Mouse (Mus musculus) hindbrain, embryonic 16.5 days (tissue): ENCODE data around the gene Susd4. TPM values are rescaled to one million over a fixed set of nuclear protein-coding genes. Genes with fewer than 3 reads are reported as not detected.
A peak's percentile ranks its signal among the peaks of the same experiment; 100 is the strongest.

Experiments
- ATAC-seq: fragments of 200-750 bp; cut with Nextera tagmentation; 2 replicates; pipeline ENCODE4 v1.8.0; 2017; ENCODE audit warnings: moderate TSS enrichment, moderate library complexity
- H3K27ac ChIP-seq: fragments of 300-500 bp; sonication (generic); 2 replicates; pipeline ENCODE4 v1.5.1; 2014; ENCODE audit warnings: low read depth, mild to moderate bottlenecking, control low read depth, low read length, moderate library complexity
- H3K27me3 ChIP-seq: fragments of 300-500 bp; sonication (generic); replicated peaks from 2 replicates; pipeline ENCODE4 v1.6.1; 2014; ENCODE audit warnings: low read length; ENCODE audit not compliant: control insufficient read depth, insufficient read depth
- H3K36me3 ChIP-seq: fragments of 300-500 bp; sonication (generic); 2 replicates; pipeline ENCODE4 v1.6.1; 2014; ENCODE audit warnings: mild to moderate bottlenecking, low read length, moderate library complexity, mixed read lengths; ENCODE audit not compliant: control insufficient read depth, insufficient read depth
- H3K4me1 ChIP-seq: fragments of 300-500 bp; sonication (generic); 2 replicates; pipeline ENCODE4 v1.6.1; 2014; ENCODE audit warnings: low read depth, low read length; ENCODE audit not compliant: control insufficient read depth, insufficient read depth
- H3K4me2 ChIP-seq: fragments of 300-500 bp; sonication (generic); 2 replicates; pipeline ENCODE4 v1.6.1; 2014; ENCODE audit warnings: mild to moderate bottlenecking, low read length, control low read depth, moderate library complexity
- H3K4me3 ChIP-seq: fragments of 300-500 bp; sonication (generic); 2 replicates; pipeline ENCODE4 v1.5.1; 2014; ENCODE audit warnings: mild to moderate bottlenecking, low read length, control low read depth, moderate library complexity
- H3K9ac ChIP-seq: fragments of 300-500 bp; sonication (generic); 2 replicates; pipeline ENCODE4 v1.6.1; 2014; ENCODE audit warnings: low read depth, mild to moderate bottlenecking, control low read depth, low read length, moderate library complexity
- H3K9me3 ChIP-seq: fragments of 300-500 bp; sonication (generic); 2 replicates; pipeline ENCODE4 v1.6.1; 2014; ENCODE audit warnings: mild to moderate bottlenecking, low read length, moderate library complexity; ENCODE audit not compliant: control insufficient read depth
- WGBS: fragments of 180-500 bp; shearing (Covaris S2); extraction: QIAGEN DNeasy Blood & Tissue Kit; methylation state at CpG from one replicate; pipeline ENCODE4 v1.1.7; 2014; 5-methylcytosine and 5-hydroxymethylcytosine counted together
- polyA plus RNA-seq: library from polyadenylated mRNA; unstranded; fragments of >200 nt; fragmentation: Nextera tagmentation; extraction: Ambion mirVana; gene quantifications from 2 replicates; pipeline ENCODE4 v1.2.1, GENCODE M21; 2015

The Susd4 gene
- polyA plus RNA-seq, 1 experiment from 2014 or later = 85.0 TPM

GRCm38 (mm10) chr1:182823723-182824421, 60.2 kb downstream of the Susd4 start:
- H3K9ac ChIP-seq = no peak overlapping the region
- peak; percentile 55; the same call in 1 of the 2 replicates for ATAC-seq
- no peak overlapping the region for H3K27ac ChIP-seq
- H3K4me3 ChIP-seq = no peak overlapping the region
- WGBS = 44% methylated on average over 21 of the region's 21 CpGs
- H3K4me2 ChIP-seq = peak overlapping the region; percentile 30
- H3K36me3 ChIP-seq = no peaks in the 10 kb centered on the region
- H3K4me1 ChIP-seq = peaks cover 9% of the 10 kb centered on the region
- H3K27me3 ChIP-seq = no peaks in the 10 kb centered on the region
- no peaks in the 10 kb centered on the region for H3K9me3 ChIP-seq

GRCm38 (mm10) chr1:182826557-182826956, 62.9 kb downstream of the Susd4 start:
- no peaks in the 10 kb centered on the region for H3K36me3 ChIP-seq
- no peak overlapping the region for H3K4me2 ChIP-seq
- H3K4me1 ChIP-seq = peaks cover 6% of the 10 kb centered on the region
- no peaks in the 10 kb centered on the region for H3K9me3 ChIP-seq
- ATAC-seq = no peak
- no peak overlapping the region for H3K4me3 ChIP-seq
- H3K9ac ChIP-seq = no peak overlapping the region
- H3K27me3 ChIP-seq = no peaks in the 10 kb centered on the region
- WGBS = 84% methylated on average over 3 of the region's 3 CpGs
- H3K27ac ChIP-seq = no peak overlapping the region

- WGBS = 56% methylated on average over 6 of the region's 6 CpGs
- Histone ChIP-seq H3K4me2 (no peak overlapping the region), H3K4me3 (no peak overlapping the region), H3K27me3 (no peaks in the 10 kb centered on the region), H3K9me3 (no peaks in the 10 kb centered on the region), H3K27ac (no peak overlapping the region), H3K4me1 (peaks cover 13% of the 10 kb centered on the region), H3K9ac (no peak overlapping the region), H3K36me3 (no peaks in the 10 kb centered on the region)
- no peak for ATAC-seq
Measured at GRCm38 (mm10) chr1:182838061-182838460, 74.4 kb downstream of the Susd4 start.

- 81% methylated on average over 4 of the region's 4 CpGs for WGBS
- H3K4me3 ChIP-seq = no peak overlapping the region
- H3K9ac ChIP-seq = peak overlapping the region; percentile 11; the same call in 1 of the 2 replicates
- ATAC-seq = peak; percentile 43
- H3K9me3 ChIP-seq = no peaks in the 10 kb centered on the region
- no peak overlapping the region for H3K4me2 ChIP-seq
- H3K27ac ChIP-seq = peak overlapping the region; percentile 64
- no peaks in the 10 kb centered on the region for H3K27me3 ChIP-seq
- H3K4me1 ChIP-seq = peaks cover 13% of the 10 kb centered on the region
- no peaks in the 10 kb centered on the region for H3K36me3 ChIP-seq
Measured at GRCm38 (mm10) chr1:182839332-182839929, 75.8 kb downstream of the Susd4 start.

GRCm38 (mm10) chr1:182840011-182840410, 76.4 kb downstream of the Susd4 start:
- Histone ChIP-seq H3K4me1 (peaks cover 13% of the 10 kb centered on the region), H3K4me3 (no peak overlapping the region), H3K4me2 (no peak overlapping the region), H3K36me3 (no peaks in the 10 kb centered on the region), H3K9me3 (no peaks in the 10 kb centered on the region), H3K27ac (peak overlapping the region; percentile 64), H3K27me3 (no peaks in the 10 kb centered on the region), H3K9ac (peak overlapping the region; percentile 11; the same call in 1 of the 2 replicates)
- WGBS = 37% methylated on average over 6 of the region's 6 CpGs
- peak; percentile 48; the same call in 1 of the 2 replicates for ATAC-seq

- Histone ChIP-seq H3K9me3 (no peaks in the 10 kb centered on the region), H3K4me1 (peaks cover 13% of the 10 kb centered on the region), H3K27ac (no peak overlapping the region), H3K4me2 (no peak overlapping the region), H3K9ac (no peak overlapping the region), H3K36me3 (no peaks in the 10 kb centered on the region), H3K27me3 (no peaks in the 10 kb centered on the region), H3K4me3 (no peak overlapping the region)
- WGBS = 64% methylated on average over 6 of the region's 6 CpGs
- no peak for ATAC-seq
Measured at GRCm38 (mm10) chr1:182840606-182841005, 76.9 kb downstream of the Susd4 start.

- WGBS = 43% methylated on average over 12 of the region's 12 CpGs
- H3K4me2 ChIP-seq = no peak overlapping the region
Measured at GRCm38 (mm10) chr1:182849556-182849955, 85.9 kb downstream of the Susd4 start.

GRCm38 (mm10) chr1:182850080-182850479, 86.4 kb downstream of the Susd4 start:
- H3K9me3 ChIP-seq = no peaks in the 10 kb centered on the region
- H3K27me3 ChIP-seq = no peaks in the 10 kb centered on the region
- ATAC-seq = 0 out of 2 replicates have a peak, but pooled peaks have one; percentile 50
- H3K9ac ChIP-seq = no peak overlapping the region
- no peak overlapping the region for H3K4me2 ChIP-seq
- H3K27ac ChIP-seq = 0 out of 2 replicates have a peak overlapping the region, but pooled peaks have one; percentile 29
- 67% methylated on average over 1 of the region's 1 CpGs for WGBS
- H3K4me1 ChIP-seq = peaks cover 4% of the 10 kb centered on the region
- H3K4me3 ChIP-seq = no peak overlapping the region
- H3K36me3 ChIP-seq = no peaks in the 10 kb centered on the region

More at GRCm38 (mm10) chr1:182849556-182849955, 85.9 kb downstream of the Susd4 start:
- Histone ChIP-seq H3K9me3 (no peaks in the 10 kb centered on the region), H3K4me1 (peaks cover 4% of the 10 kb centered on the region), H3K9ac (peak overlapping the region; percentile 31; the same call in 1 of the 2 replicates), H3K27ac (peak overlapping the region; percentile 51), H3K36me3 (no peaks in the 10 kb centered on the region), H3K4me3 (no peak overlapping the region), H3K27me3 (no peaks in the 10 kb centered on the region)
- peak; percentile 78 for ATAC-seq

- Histone ChIP-seq H3K27ac (no peak overlapping the region), H3K9me3 (no peaks in the 10 kb centered on the region), H3K9ac (no peak overlapping the region), H3K4me2 (no peak overlapping the region), H3K4me1 (peaks cover 6% of the 10 kb centered on the region), H3K27me3 (no peaks in the 10 kb centered on the region), H3K4me3 (no peak overlapping the region), H3K36me3 (no peaks in the 10 kb centered on the region)
- 51% methylated on average over 6 of the region's 6 CpGs for WGBS
- ATAC-seq = no peak
Measured at GRCm38 (mm10) chr1:182852158-182852557, 88.5 kb downstream of the Susd4 start.
